Mouse (Mus musculus): ENCODE results near the gene Olfr1189. TPM values are rescaled to one million over a fixed set of nuclear protein-coding genes. Genes with fewer than 3 reads are reported as not detected.
"Not testable (repeated sequence)": the region's sequence is repeated elsewhere in the genome, so short reads cannot be mapped to it uniquely, and the experiment has no call there.

Gene Olfr1189
- not detected for total RNA-seq (2021)

DNA sequence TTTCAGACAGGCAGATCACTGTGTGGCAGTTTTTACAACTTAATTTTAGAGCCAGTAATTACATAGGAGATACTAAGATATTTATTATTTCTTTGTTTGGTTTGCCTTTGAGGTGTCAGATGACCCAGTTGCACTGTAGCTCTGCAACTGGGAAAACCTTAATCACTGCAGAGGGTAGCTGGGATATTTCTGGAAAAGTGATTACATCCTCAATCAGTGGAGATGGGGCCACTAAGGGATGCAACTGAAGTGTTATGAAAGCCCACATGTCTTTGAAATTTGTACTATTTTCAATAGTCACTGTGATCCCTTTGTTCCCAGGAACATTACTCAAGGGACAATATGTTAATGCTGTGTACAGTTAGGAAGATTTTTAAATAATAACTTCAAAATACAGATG lies at the start of gene Olfr1189:
TSS of gene Olfr1189 (plus strand) at position 301 of the 400 bp plus-strand sequence.
- intact Hi-C loops (cut with DNase I): no loop called here
- no peak for DNase-seq (ENCODE audit: low spot score in 2 of 2)

DNA sequence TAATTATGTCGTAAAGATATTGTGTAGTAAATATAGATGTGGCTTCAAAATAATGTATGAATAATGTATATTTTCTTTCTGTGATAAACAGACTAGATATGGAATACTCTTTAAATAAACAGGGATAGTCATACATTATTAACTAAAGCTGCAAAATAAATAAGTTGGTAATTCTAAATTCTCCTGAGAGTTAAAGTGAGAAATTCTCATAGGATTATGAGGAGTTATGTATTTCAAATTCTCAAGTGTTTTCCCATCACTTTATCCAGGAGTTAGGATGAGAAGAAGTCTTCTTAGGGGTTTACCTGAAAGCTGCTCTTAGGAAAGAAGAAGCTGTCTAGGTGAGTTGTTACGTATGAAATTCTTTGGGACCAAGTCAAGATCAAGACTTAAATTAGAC lies 29.6 kb upstream of the Olfr1189 start, which contains the start of gene Olfr1188:
TSS of gene Olfr1188 (plus strand) at position 301 of the 400 bp plus-strand sequence.
- intact Hi-C loops (cut with DNase I): no loop called here
- no peak for DNase-seq (ENCODE audit: low spot score in 2 of 2)

DNA sequence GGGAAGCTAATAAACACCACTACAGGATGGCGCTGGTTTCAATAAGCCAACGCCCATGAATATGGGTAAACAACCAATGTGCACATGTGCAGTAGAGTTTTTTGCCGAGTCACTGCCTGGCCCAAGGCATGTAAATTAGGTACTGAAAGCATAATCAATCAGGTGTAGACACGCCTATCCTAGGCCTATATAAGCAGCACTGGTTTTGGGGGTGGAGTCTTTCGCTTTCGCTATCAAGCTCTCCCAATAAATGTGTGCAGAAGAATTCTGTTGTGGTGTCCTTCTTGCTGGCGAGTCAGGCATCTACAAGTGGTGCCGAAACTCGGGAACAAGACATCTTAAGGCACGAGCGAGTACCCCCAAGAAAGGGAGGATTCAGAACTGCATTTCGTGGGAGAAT lies 13.6 kb upstream of the Olfr1189 start:
- DNase-seq (ENCODE audit: low spot score in 2 of 2); intact Hi-C loops (cut with DNase I): not testable (repeated sequence)

DNA sequence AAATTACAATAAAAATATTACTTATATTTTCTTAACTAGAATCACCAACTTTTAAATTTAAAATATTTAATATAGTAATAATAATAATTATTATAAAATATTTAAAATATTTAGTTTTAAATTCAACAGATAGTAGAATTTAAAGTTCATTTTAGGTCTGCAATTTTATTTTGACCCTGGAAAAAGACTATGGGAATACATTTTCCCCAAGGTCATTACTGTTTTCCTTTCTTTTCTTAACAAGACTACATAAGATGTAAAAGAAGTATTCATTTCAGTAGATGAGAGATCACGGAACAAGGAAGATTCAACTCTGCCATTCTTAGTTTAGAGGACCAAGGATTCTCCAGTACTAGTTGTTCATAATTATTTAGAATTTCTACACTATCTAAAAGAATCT lies 54.0 kb downstream of the Olfr1189 start, which contains the start of gene Olfr1191-ps1:
TSS of gene Olfr1191-ps1 (plus strand) at position 301 of the 400 bp plus-strand sequence.
- intact Hi-C loops (cut with DNase I); DNase-seq (ENCODE audit: low spot score in 2 of 2): not testable (repeated sequence)

Other genes with a start within 250 kb of the Olfr1189 start
- gene Olfr1176, start 249.7 kb upstream of the Olfr1189 start, total RNA-seq (2021): not detected
- not detected for gene Olfr1177-ps, start 240.0 kb upstream of the Olfr1189 start, total RNA-seq (2021)
- not detected for gene Olfr1178, start 199.4 kb upstream of the Olfr1189 start, total RNA-seq (2021)
- not detected for gene Olfr1179, start 180.0 kb upstream of the Olfr1189 start, total RNA-seq (2021)
- gene Olfr1180, start 167.3 kb upstream of the Olfr1189 start, total RNA-seq (2021): not detected
- gene Olfr1181, start 160.3 kb upstream of the Olfr1189 start, total RNA-seq (2021): not detected
- gene Gm13757, start 137.3 kb upstream of the Olfr1189 start, total RNA-seq (2021): not detected
- gene Olfr1183, start 131.6 kb upstream of the Olfr1189 start, total RNA-seq (2021): not detected
- not detected for gene Olfr1184, start 102.9 kb upstream of the Olfr1189 start, total RNA-seq (2021)
- gene Olfr1185-ps1, start 93.1 kb upstream of the Olfr1189 start, total RNA-seq (2021): not detected
- gene Olfr1186, start 67.9 kb upstream of the Olfr1189 start, total RNA-seq (2021): not detected
- gene Olfr1188, start 29.5 kb upstream of the Olfr1189 start, total RNA-seq (2021): not detected
- under 1 TPM in 1 of 2 experiments, not detected in 1; 0.05 TPM for gene Olfr1191-ps1, start 54.1 kb downstream of the Olfr1189 start, total RNA-seq (2021)
- not detected for gene Olfr1192-ps1, start 62.1 kb downstream of the Olfr1189 start, total RNA-seq (2021)
- gene Olfr1193, start 89.2 kb downstream of the Olfr1189 start, total RNA-seq (2021): not detected
- gene Olfr1195, start 102.7 kb downstream of the Olfr1189 start, total RNA-seq (2021): not detected
- gene Olfr1196, start 118.1 kb downstream of the Olfr1189 start, total RNA-seq (2021): not detected
- not detected for gene Olfr1197, start 145.9 kb downstream of the Olfr1189 start, total RNA-seq (2021)
- not detected for gene Olfr1198, start 164.9 kb downstream of the Olfr1189 start, total RNA-seq (2021)
- gene Olfr1199, start 174.0 kb downstream of the Olfr1189 start, total RNA-seq (2021): not detected
- not detected for gene Olfr1200, start 184.0 kb downstream of the Olfr1189 start, total RNA-seq (2021)
- not detected for gene Olfr1201, start 206.6 kb downstream of the Olfr1189 start, total RNA-seq (2021)
- not detected for gene Olfr1202, start 228.0 kb downstream of the Olfr1189 start, total RNA-seq (2021)
- gene Olfr1205, start 243.3 kb downstream of the Olfr1189 start, total RNA-seq (2021): not detected